Mouse (Mus musculus) liver, postnatal 0 days (tissue): ENCODE measurements around the gene Atp6v0b. TPM values are rescaled to one million over a fixed set of nuclear protein-coding genes. Genes with fewer than 3 reads are reported as not detected.

Experiments
- ATAC-seq: fragments of 200-750 bp; cut with Nextera tagmentation; 2 replicates; pipeline ENCODE4 v1.8.0; 2017; ENCODE audit warnings: mild to moderate bottlenecking, moderate library complexity
- DNase-seq: peaks from one replicate; pipeline ENCODE4 v3.0.0-alpha.2; 2016
- H3K27ac ChIP-seq: fragments of 300-500 bp; sonication (generic); 2 replicates; pipeline ENCODE4 v1.5.1; 2014; ENCODE audit warnings: antibody characterized with exemption, moderate library complexity, mild to moderate bottlenecking, low read depth
- H3K27me3 ChIP-seq: fragments of 300-500 bp; sonication (generic); 2 replicates; pipeline ENCODE4 v1.6.1; 2014; ENCODE audit warnings: low read length, control low read depth, mixed read lengths; ENCODE audit not compliant: insufficient read depth
- H3K36me3 ChIP-seq: fragments of 300-500 bp; sonication (generic); replicated peaks from 2 replicates; pipeline ENCODE4 v1.6.1; 2014; ENCODE audit warnings: mild to moderate bottlenecking, control low read depth, low read length, moderate library complexity, mixed read lengths; ENCODE audit not compliant: insufficient read depth
- H3K4me1 ChIP-seq: fragments of 300-500 bp; sonication (generic); 2 replicates; pipeline ENCODE4 v1.6.1; 2014; ENCODE audit warnings: antibody characterized with exemption, mild to moderate bottlenecking, control low read depth; ENCODE audit not compliant: insufficient read depth
- H3K4me2 ChIP-seq: fragments of 300-500 bp; sonication (generic); 2 replicates; pipeline ENCODE4 v1.6.1; 2014; ENCODE audit warnings: low read depth, mild to moderate bottlenecking, low read length, moderate library complexity, mixed read lengths
- H3K4me3 ChIP-seq: fragments of 300-500 bp; sonication (generic); 2 replicates; pipeline ENCODE4 v1.5.1; 2014; ENCODE audit warnings: low read depth, low read length
- H3K9ac ChIP-seq: fragments of 300-500 bp; sonication (generic); replicated peaks from 2 replicates; pipeline ENCODE4 v1.6.1; 2014; ENCODE audit warnings: mild to moderate bottlenecking, moderate library complexity
- H3K9me3 ChIP-seq: fragments of 300-500 bp; sonication (generic); 2 replicates; pipeline ENCODE4 v1.6.1; 2016; ENCODE audit warnings: mild to moderate bottlenecking, control low read depth, low read length, mixed read lengths
- CTCF ChIP-seq: sonication (generic); IDR thresholded peaks from 2 replicates; pipeline ENCODE4 v1.5.1; 2016; ENCODE audit warnings: antibody characterized with exemption, low read depth
- EP300 ChIP-seq: IDR thresholded peaks from 2 replicates; pipeline ENCODE4 v1.6.1; 2016; ENCODE audit warnings: antibody characterized with exemption, low read depth, mild to moderate bottlenecking
- WGBS: fragments of 180-500 bp; shearing (Covaris S2); extraction: QIAGEN DNeasy Blood & Tissue Kit; methylation state at CpG from one replicate; pipeline ENCODE4 v1.1.7; 2014; ENCODE audit not compliant: insufficient replicate concordance; 5-methylcytosine and 5-hydroxymethylcytosine counted together
- polyA plus RNA-seq: library from polyadenylated mRNA; unstranded; fragments of >200 nt; fragmentation: Nextera tagmentation; extraction: Ambion mirVana; gene quantifications from 2 replicates; pipeline ENCODE4 v1.2.1, GENCODE M21; 2015

Atp6v0b gene
- polyA plus RNA-seq, 1 experiment from 2014 or later = 164 TPM

GRCm38 (mm10) chr4:117926545-117927482 is 39.7 kb upstream of the Atp6v0b start:
- H3K9me3 ChIP-seq = no peaks in the 10 kb centered on the region
- H3K27ac ChIP-seq = no peak overlapping the region
- H3K4me3 ChIP-seq = peak overlapping the region; percentile 45
- peaks cover 28% of the 10 kb centered on the region for H3K4me1 ChIP-seq
- no peak overlapping the region for H3K9ac ChIP-seq
- TF ChIP-seq CTCF (no peak), EP300 (no peak)
- DNase-seq (peak; percentile 39), ATAC-seq (peak; percentile 13; the same call in 1 of the 2 replicates)
- WGBS = 2% methylated on average over 64 of the region's 71 CpGs
- H3K4me2 ChIP-seq = peak overlapping the region; percentile 71
- peaks cover 72% of the 10 kb centered on the region for H3K27me3 ChIP-seq
- no peaks in the 10 kb centered on the region for H3K36me3 ChIP-seq

DNA sequence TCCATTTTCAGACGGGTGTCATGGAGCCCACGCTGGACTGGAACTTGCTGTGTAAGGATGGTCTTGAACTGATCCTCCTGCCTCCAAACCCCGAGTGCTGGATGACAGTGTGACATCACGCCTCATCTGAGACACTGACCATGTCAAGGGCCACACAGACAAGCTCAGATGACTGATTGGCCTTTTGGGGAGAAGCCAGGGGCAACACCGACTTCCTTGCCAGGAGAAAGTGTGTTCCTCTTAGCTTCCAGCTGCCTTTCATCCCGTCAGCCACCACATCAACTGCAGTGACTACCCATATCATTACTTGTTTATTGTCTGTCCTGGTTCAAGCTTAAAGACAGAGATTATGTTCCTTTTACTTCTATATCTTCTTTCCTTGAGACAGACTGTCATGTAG is 37.8 kb upstream of the Atp6v0b start:
- no peak for DNase-seq
- Histone ChIP-seq H3K4me3 (no peak overlapping the region), H3K9ac (no peak overlapping the region), H3K27ac (no peak overlapping the region), H3K4me1 (peaks cover 28% of the 10 kb centered on the region), H3K36me3 (no peaks in the 10 kb centered on the region), H3K27me3 (peaks cover 62% of the 10 kb centered on the region), H3K4me2 (no peak overlapping the region), H3K9me3 (no peaks in the 10 kb centered on the region)
- ATAC-seq = no peak
- 42% methylated on average over 6 of the region's 6 CpGs for WGBS
- no peak for TF ChIP-seq EP300
- TF ChIP-seq CTCF = no peak

- no peak for TF ChIP-seq CTCF
- Histone ChIP-seq H3K9me3 (no peaks in the 10 kb centered on the region), H3K4me2 (no peak overlapping the region), H3K9ac (no peak overlapping the region), H3K27ac (no peak overlapping the region), H3K4me3 (no peak overlapping the region), H3K36me3 (no peaks in the 10 kb centered on the region), H3K27me3 (peaks cover 48% of the 10 kb centered on the region), H3K4me1 (peaks cover 13% of the 10 kb centered on the region)
- DNase-seq = no peak
- WGBS = 49% methylated on average over 2 of the region's 2 CpGs
- ATAC-seq = no peak
Measured at GRCm38 (mm10) chr4:117923450-117923849, 36.3 kb upstream of the Atp6v0b start.

DNA sequence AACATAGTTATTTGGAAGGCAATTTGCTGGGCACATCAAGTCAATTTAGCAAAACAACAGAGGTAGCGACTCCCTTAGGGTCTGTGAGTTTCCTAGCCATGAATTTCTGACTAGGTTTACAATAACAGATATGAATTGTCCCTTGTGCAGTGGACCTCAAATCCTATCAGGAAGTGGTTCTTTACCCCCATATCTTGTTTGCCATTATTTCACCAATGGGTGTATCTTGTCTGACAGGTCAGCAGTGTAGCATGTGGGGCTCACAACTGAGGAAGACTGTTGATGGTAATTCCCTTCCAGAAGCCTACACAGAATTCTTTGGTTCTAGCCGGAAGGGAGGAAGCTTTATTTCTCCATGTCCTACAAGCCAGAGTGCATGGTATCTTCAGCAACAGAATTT is 34.2 kb upstream of the Atp6v0b start:
- WGBS = 88% methylated on average over 2 of the region's 2 CpGs

GRCm38 (mm10) chr4:117918762-117919161 is 31.6 kb upstream of the Atp6v0b start:
- DNase-seq (no peak), ATAC-seq (no peak)
- no peaks in the 10 kb centered on the region for H3K36me3 ChIP-seq
- TF ChIP-seq CTCF (no peak), EP300 (no peak)
- no peak overlapping the region for H3K27ac ChIP-seq
- no peak overlapping the region for H3K4me3 ChIP-seq
- peaks cover 23% of the 10 kb centered on the region for H3K4me1 ChIP-seq
- no peaks in the 10 kb centered on the region for H3K9me3 ChIP-seq
- H3K4me2 ChIP-seq = no peak overlapping the region
- H3K9ac ChIP-seq = no peak overlapping the region
- WGBS = 44% methylated on average over 5 of the region's 5 CpGs
- 0 out of 2 replicates have a peak, but pooled peaks cover 4% of the 10 kb centered on the region for H3K27me3 ChIP-seq

More for the DNA sequence above, 34.2 kb upstream of the Atp6v0b start:
- Histone ChIP-seq H3K9me3 (no peaks in the 10 kb centered on the region), H3K27ac (no peak overlapping the region), H3K4me2 (no peak overlapping the region), H3K27me3 (peaks cover 27% of the 10 kb centered on the region), H3K9ac (no peak overlapping the region), H3K4me3 (no peak overlapping the region), H3K36me3 (no peaks in the 10 kb centered on the region), H3K4me1 (peaks cover 4% of the 10 kb centered on the region)
- ATAC-seq = no peak
- DNase-seq = no peak
- TF ChIP-seq CTCF (no peak), EP300 (no peak)

GRCm38 (mm10) chr4:117918261-117918660 is 31.1 kb upstream of the Atp6v0b start:
- TF ChIP-seq CTCF (no peak), EP300 (no peak)

More at GRCm38 (mm10) chr4:117918261-117918660, 31.1 kb upstream of the Atp6v0b start:
- no peak overlapping the region for H3K27ac ChIP-seq
- H3K9ac ChIP-seq = no peak overlapping the region
- H3K4me1 ChIP-seq = peaks cover 28% of the 10 kb centered on the region
- H3K27me3 ChIP-seq = 0 out of 2 replicates have a peak, but pooled peaks cover 2% of the 10 kb centered on the region
- no peaks in the 10 kb centered on the region for H3K9me3 ChIP-seq
- H3K4me2 ChIP-seq = no peak overlapping the region
- H3K4me3 ChIP-seq = no peak overlapping the region
- DNase-seq (no peak), ATAC-seq (no peak)
- no peaks in the 10 kb centered on the region for H3K36me3 ChIP-seq
- WGBS = 53% methylated on average over 3 of the region's 3 CpGs
